26 mouse cellular contexts compared by ENCODE assay signal in genomic region chr7:141155362-141155761, GRCm38 (mm10). TPM values are rescaled to one million over a fixed set of nuclear protein-coding genes. Genes with fewer than 3 reads are reported as not detected.
DNase-seq lines count a peak whose midpoint lies in the region; ATAC-seq and TF ChIP-seq lines count a peak whose summit lies in the region.
"Had no signal": no experiment of that assay in that cellular context is flagged by ENCODE, and none has a peak within 500 bp of the region (broad histone marks: within the 10 kb centered on the region; RNA-seq: fewer than 3 reads in every experiment).

No protein-coding gene starts in this region.

- no peak overlapping the region for H3K4me2 ChIP-seq in intestine, postnatal 0 days (replicated peaks; ENCODE audit: low read depth)
- H3K4me2 ChIP-seq in intestine, embryonic 15.5 days (replicated peaks): no peak overlapping the region
- H3K4me2 ChIP-seq in liver, embryonic 16.5 days (ENCODE audit: low read depth, low read length): no peak overlapping the region
- H3K4me2 ChIP-seq in liver, embryonic 12.5 days: no peak overlapping the region
- H3K4me2 ChIP-seq: heart, embryonic 13.5 days; hindbrain, embryonic 12.5 days; hindbrain, embryonic 15.5 days had no signal

- no peak for TF ChIP-seq CTCF in gastrocnemius, adult 2 months (IDR thresholded peaks at IDR 0.05)
- TF ChIP-seq CTCF in intestine, postnatal 0 days (IDR thresholded peaks at IDR 0.05; ENCODE audit: low read depth): no peak

- H3K9me3 ChIP-seq in intestine, postnatal 0 days (ENCODE audit: control insufficient read depth): no peaks in the 10 kb centered on the region
- no peaks in the 10 kb centered on the region for H3K9me3 ChIP-seq in intestine, embryonic 15.5 days
- no peaks in the 10 kb centered on the region for H3K9me3 ChIP-seq in liver, embryonic 16.5 days (replicated peaks; ENCODE audit: control insufficient read depth, low read length)
- H3K9me3 ChIP-seq in liver, embryonic 12.5 days (replicated peaks): no peaks in the 10 kb centered on the region
- H3K9me3 ChIP-seq: G1E; heart, embryonic 13.5 days; hindbrain, embryonic 12.5 days; hindbrain, embryonic 15.5 days had no signal

- no peak overlapping the region for H3K27ac ChIP-seq in gastrocnemius, adult 2 months
- no peak overlapping the region for H3K27ac ChIP-seq in intestine, postnatal 0 days (ENCODE audit: low read depth, low read length)
- H3K27ac ChIP-seq in intestine, embryonic 15.5 days: no peak overlapping the region
- H3K27ac ChIP-seq in liver, embryonic 16.5 days (ENCODE audit: low read length): no peak overlapping the region
- H3K27ac ChIP-seq in liver, embryonic 12.5 days: no peak overlapping the region
- H3K27ac ChIP-seq: heart, embryonic 13.5 days; hindbrain, embryonic 12.5 days; hindbrain, embryonic 15.5 days had no signal

- 69% methylated on average over 9 of the region's 9 CpGs for WGBS in intestine, postnatal 0 days
- WGBS in intestine, embryonic 15.5 days: 72% methylated on average over 9 of the region's 9 CpGs
- WGBS in liver, embryonic 16.5 days (ENCODE audit: insufficient replicate concordance): 89% methylated on average over 9 of the region's 9 CpGs
- 94% methylated on average over 9 of the region's 9 CpGs for WGBS in liver, embryonic 12.5 days (ENCODE audit: insufficient replicate concordance)

- no peak overlapping the region for H3K4me3 ChIP-seq in gastrocnemius, adult 2 months
- no peak overlapping the region for H3K4me3 ChIP-seq in intestine, postnatal 0 days (ENCODE audit: low read depth, low read length)
- no peak overlapping the region for H3K4me3 ChIP-seq in intestine, embryonic 15.5 days (replicated peaks)
- H3K4me3 ChIP-seq in liver, embryonic 16.5 days (ENCODE audit: low read depth, low read length): no peak overlapping the region
- H3K4me3 ChIP-seq in liver, embryonic 12.5 days: no peak overlapping the region
- H3K4me3 ChIP-seq: heart, embryonic 13.5 days; hindbrain, embryonic 12.5 days; hindbrain, embryonic 15.5 days had no signal

- intact Hi-C loops in gastrocnemius, adult 2 months (cut with DNase I): no loop called here

- no peak overlapping the region for H3K9ac ChIP-seq in intestine, postnatal 0 days (ENCODE audit: low read depth, low read length)
- H3K9ac ChIP-seq in intestine, embryonic 15.5 days: no peak overlapping the region
- no peak overlapping the region for H3K9ac ChIP-seq in liver, embryonic 16.5 days (ENCODE audit: low read depth, low read length)
- no peak overlapping the region for H3K9ac ChIP-seq in liver, embryonic 12.5 days
- H3K9ac ChIP-seq: forebrain, postnatal 0 days; heart, embryonic 13.5 days; hindbrain, embryonic 12.5 days; hindbrain, embryonic 15.5 days had no signal

- no peaks in the 10 kb centered on the region for H3K4me1 ChIP-seq in intestine, postnatal 0 days (replicated peaks; ENCODE audit: control insufficient read depth, insufficient read depth, low read length)
- no peaks in the 10 kb centered on the region for H3K4me1 ChIP-seq in intestine, embryonic 15.5 days (replicated peaks)
- H3K4me1 ChIP-seq in liver, embryonic 16.5 days (ENCODE audit: control insufficient read depth, low read depth, low read length): no peaks in the 10 kb centered on the region
- H3K4me1 ChIP-seq in liver, embryonic 12.5 days: 0 out of 2 replicates have a peak, but pooled peaks cover 4% of the 10 kb centered on the region
- H3K4me1 ChIP-seq: heart, embryonic 13.5 days; hindbrain, embryonic 12.5 days; hindbrain, embryonic 15.5 days had no signal

- no peaks in the 10 kb centered on the region for H3K27me3 ChIP-seq in intestine, postnatal 0 days (replicated peaks; ENCODE audit: control insufficient read depth, insufficient read depth, low read length)
- no peaks in the 10 kb centered on the region for H3K27me3 ChIP-seq in intestine, embryonic 15.5 days (replicated peaks)
- no peaks in the 10 kb centered on the region for H3K27me3 ChIP-seq in liver, embryonic 16.5 days (ENCODE audit: control insufficient read depth, insufficient read depth, low read depth, low read length)
- H3K27me3 ChIP-seq in liver, embryonic 12.5 days (replicated peaks): no peaks in the 10 kb centered on the region
- H3K27me3 ChIP-seq: CH12.LX; heart, embryonic 13.5 days; hindbrain, embryonic 12.5 days; hindbrain, embryonic 15.5 days; Patski had no signal

- peaks cover 56% of the 10 kb centered on the region for H3K36me3 ChIP-seq in intestine, postnatal 0 days (ENCODE audit: control insufficient read depth, insufficient read depth)
- H3K36me3 ChIP-seq in intestine, embryonic 15.5 days: peaks cover 27% of the 10 kb centered on the region
- H3K36me3 ChIP-seq in liver, embryonic 16.5 days (ENCODE audit: control insufficient read depth, insufficient read depth): peaks cover 83% of the 10 kb centered on the region
- peaks cover 97% of the 10 kb centered on the region for H3K36me3 ChIP-seq in liver, embryonic 12.5 days

- ATAC-seq in intestine, postnatal 0 days: 0 out of 2 replicates have a peak, but pooled peaks have one; percentile 3
- no peak for ATAC-seq in intestine, embryonic 15.5 days
- 0 out of 2 replicates have a peak, but pooled peaks have one; percentile 5 for ATAC-seq in liver, embryonic 16.5 days (ENCODE audit: low read depth)
- ATAC-seq in liver, embryonic 12.5 days: no peak
- ATAC-seq in erythroid progenitor cell, adult 5-6 weeks (replicated peaks; ENCODE audit: low FRiP score, poor library complexity, severe bottlenecking): 0 out of 2 replicates have a peak, but pooled peaks have one; percentile 2
- ATAC-seq: forebrain, embryonic 14.5 days; forebrain, postnatal 0 days; Patski had no signal

- DNase-seq in gastrocnemius, adult 2 months: peak; percentile 26
- no peak for DNase-seq in gastrocnemius, adult 18-20 months (ENCODE audit: low spot score)
- DNase-seq: adrenal gland, adult 2 months; adrenal gland, postnatal 14 days; B cell, adult 2 months; cerebellum, adult 18-20 months; cerebellum, adult 9-10 months; cerebellum, postnatal 14 days; forebrain, postnatal 0 days; gastrocnemius, postnatal 10 days; gastrocnemius, postnatal 36 days; heart, postnatal 14 days had no signal

RNA-seq across cellular contexts. Expression of gene Rnh1, which starts 17.3 kb away (rescaled TPM):
- 10 to 100 TPM; 46.5 to 50.9 TPM for total RNA-seq in gastrocnemius, adult 2 months (2021)
- total RNA-seq in gastrocnemius, adult 18-20 months (2021): 10 to 100 TPM; 49.3 to 52.9 TPM
- 133 and 141 TPM in 2 replicates for polyA plus RNA-seq in intestine, postnatal 0 days (2015; fragmentation: Nextera tagmentation; extraction: Ambion mirVana)
- 123 and 155 TPM in 2 replicates for polyA plus RNA-seq in intestine, embryonic 15.5 days (2015; fragmentation: Nextera tagmentation; extraction: Ambion mirVana)
- polyA plus RNA-seq in liver, embryonic 16.5 days (2015; fragmentation: Nextera tagmentation; extraction: Ambion mirVana): 70.1 and 71.7 TPM in 2 replicates
- 55.0 and 65.0 TPM in 2 replicates for polyA plus RNA-seq in liver, embryonic 12.5 days (2016; fragmentation: Nextera tagmentation; extraction: Ambion mirVana)
- 9.6 and 16.2 TPM in 2 replicates for total RNA-seq in erythroid progenitor cell, adult 5-6 weeks (2015; ENCODE audit: low replicate concordance)
- 3.7 and 20.5 TPM in 2 replicates for total RNA-seq in erythroid progenitor cell, adult 5-6 weeks (2017; ENCODE audit: low replicate concordance)

RNA-seq across cellular contexts. Expression of gene Ptdss2, which starts 33.2 kb away (rescaled TPM):
- 10 to 100 TPM; 19.5 to 20.5 TPM for total RNA-seq in gastrocnemius, adult 2 months (2021)
- 10 to 100 TPM; 20.2 to 21.1 TPM for total RNA-seq in gastrocnemius, adult 18-20 months (2021)
- 36.6 and 37.7 TPM in 2 replicates for polyA plus RNA-seq in intestine, postnatal 0 days (2015; fragmentation: Nextera tagmentation; extraction: Ambion mirVana)
- polyA plus RNA-seq in intestine, embryonic 15.5 days (2015; fragmentation: Nextera tagmentation; extraction: Ambion mirVana): 58.0 and 59.7 TPM in 2 replicates
- polyA plus RNA-seq in liver, embryonic 16.5 days (2015; fragmentation: Nextera tagmentation; extraction: Ambion mirVana): 136 and 138 TPM in 2 replicates
- 159 and 164 TPM in 2 replicates for polyA plus RNA-seq in liver, embryonic 12.5 days (2016; fragmentation: Nextera tagmentation; extraction: Ambion mirVana)
- total RNA-seq in erythroid progenitor cell, adult 5-6 weeks (2015; ENCODE audit: low replicate concordance): 278 and 380 TPM in 2 replicates
- total RNA-seq in erythroid progenitor cell, adult 5-6 weeks (2017; ENCODE audit: low replicate concordance): 309 and 327 TPM in 2 replicates

RNA-seq across cellular contexts. Expression of gene Ano9, which starts 37.8 kb away (rescaled TPM):
- total RNA-seq in gastrocnemius, adult 2 months (2021): not detected
- total RNA-seq in gastrocnemius, adult 18-20 months (2021): not detected
- 46.8 and 50.1 TPM in 2 replicates for polyA plus RNA-seq in intestine, postnatal 0 days (2015; fragmentation: Nextera tagmentation; extraction: Ambion mirVana)
- 29.5 and 35.3 TPM in 2 replicates for polyA plus RNA-seq in intestine, embryonic 15.5 days (2015; fragmentation: Nextera tagmentation; extraction: Ambion mirVana)
- polyA plus RNA-seq in liver, embryonic 16.5 days (2015; fragmentation: Nextera tagmentation; extraction: Ambion mirVana): 1.5 and 3.8 TPM in 2 replicates
- polyA plus RNA-seq in liver, embryonic 12.5 days (2016; fragmentation: Nextera tagmentation; extraction: Ambion mirVana): 0.15 and 0.19 TPM in 2 replicates
- not detected in 2 replicates for total RNA-seq in erythroid progenitor cell, adult 5-6 weeks (2015; ENCODE audit: low replicate concordance)
- total RNA-seq in erythroid progenitor cell, adult 5-6 weeks (2017; ENCODE audit: low replicate concordance): not detected in 2 replicates
- total RNA-seq: gastrocnemius, postnatal 10 days; gastrocnemius, postnatal 36 days; granulocyte monocyte progenitor cell, adult 5-6 weeks; hematopoietic stem cell, adult 5-6 weeks had no signal
- polyA plus RNA-seq: forebrain, embryonic 14.5 days; G1E had no signal

RNA-seq across cellular contexts. Expression of gene Hras, which starts 38.4 kb away (rescaled TPM):
- 100 to 1,000 TPM; 117 to 119 TPM for total RNA-seq in gastrocnemius, adult 2 months (2021)
- total RNA-seq in gastrocnemius, adult 18-20 months (2021): 100 to 1,000 TPM; 109 to 117 TPM
- polyA plus RNA-seq in intestine, postnatal 0 days (2015; fragmentation: Nextera tagmentation; extraction: Ambion mirVana): 71.8 and 72.3 TPM in 2 replicates
- 92.9 and 107 TPM in 2 replicates for polyA plus RNA-seq in intestine, embryonic 15.5 days (2015; fragmentation: Nextera tagmentation; extraction: Ambion mirVana)
- polyA plus RNA-seq in liver, embryonic 16.5 days (2015; fragmentation: Nextera tagmentation; extraction: Ambion mirVana): 35.3 and 40.1 TPM in 2 replicates
- polyA plus RNA-seq in liver, embryonic 12.5 days (2016; fragmentation: Nextera tagmentation; extraction: Ambion mirVana): 124 and 125 TPM in 2 replicates
- total RNA-seq in erythroid progenitor cell, adult 5-6 weeks (2015; ENCODE audit: low replicate concordance): 39.8 and 94.4 TPM in 2 replicates
- 40.5 and 47.2 TPM in 2 replicates for total RNA-seq in erythroid progenitor cell, adult 5-6 weeks (2017; ENCODE audit: low replicate concordance)

RNA-seq across cellular contexts. Expression of gene Lrrc56, which starts 38.6 kb away (rescaled TPM):
- total RNA-seq in gastrocnemius, adult 2 months (2021): 1 to 10 TPM; 1.7 to 2.1 TPM
- total RNA-seq in gastrocnemius, adult 18-20 months (2021): 1 to 10 TPM; 1.6 to 1.7 TPM
- polyA plus RNA-seq in intestine, postnatal 0 days (2015; fragmentation: Nextera tagmentation; extraction: Ambion mirVana): 3.2 and 3.7 TPM in 2 replicates
- polyA plus RNA-seq in intestine, embryonic 15.5 days (2015; fragmentation: Nextera tagmentation; extraction: Ambion mirVana): 5.1 and 5.4 TPM in 2 replicates
- 8.3 and 9.5 TPM in 2 replicates for polyA plus RNA-seq in liver, embryonic 16.5 days (2015; fragmentation: Nextera tagmentation; extraction: Ambion mirVana)
- 16.4 and 17.9 TPM in 2 replicates for polyA plus RNA-seq in liver, embryonic 12.5 days (2016; fragmentation: Nextera tagmentation; extraction: Ambion mirVana)
- total RNA-seq in erythroid progenitor cell, adult 5-6 weeks (2015; ENCODE audit: low replicate concordance): 8.3 and 8.8 TPM in 2 replicates
- total RNA-seq in erythroid progenitor cell, adult 5-6 weeks (2017; ENCODE audit: low replicate concordance): 3.6 and 5.8 TPM in 2 replicates

Comparison
In these comparisons a context has a peak if more than half of its experiments do, and no peak if none do; other contexts are left out.
1. ATAC-seq: peak in intestine, postnatal 0 days (single experiment), liver, embryonic 16.5 days (single experiment) and erythroid progenitor cell, adult 5-6 weeks (single experiment); none in intestine, embryonic 15.5 days (single experiment) and liver, embryonic 12.5 days (single experiment).